Mouse (Mus musculus): ENCODE measurements around the gene Hist1h4m. TPM values are rescaled to one million over a fixed set of nuclear protein-coding genes. Genes with fewer than 3 reads are reported as not detected.
"Not testable (repeated sequence)": the region's sequence is repeated elsewhere in the genome, so short reads cannot be mapped to it uniquely, and the experiment has no call there.

The Hist1h4m gene
- polyA plus RNA-seq, 2 experiments: not detected

GRCm38 (mm10) chr13:21786189-21786898 lies 25.2 kb upstream of the Hist1h4m start:
- Histone ChIP-seq H3K4me1 (ENCODE audit: control insufficient read depth, insufficient read depth, low read length) (peaks cover 27% of the 10 kb centered on the region), H3K27me3 (ENCODE audit: control insufficient read depth, insufficient read depth, low read length) (no peaks in the 10 kb centered on the region), H3K36me3 (ENCODE audit: control insufficient read depth, insufficient read depth, low read length) (no peaks in the 10 kb centered on the region), H3K27ac (replicated peaks; ENCODE audit: low read depth, low read length) (peak overlapping the region; percentile 85), H3K4me2 (replicated peaks; ENCODE audit: low read depth, low read length, severe bottlenecking) (peak overlapping the region; percentile 50), H3K4me3 (replicated peaks; ENCODE audit: low read length) (peak overlapping the region; percentile 37), H3K9me3 (ENCODE audit: control insufficient read depth, low read length) (no peaks in the 10 kb centered on the region), H3K9ac (ENCODE audit: low read depth, low read length, severe bottlenecking) (peak overlapping the region; percentile 52)
- ATAC-seq (ENCODE audit: low FRiP score, low read depth) (no peak), DNase-seq (ENCODE audit: low spot score) (peak; percentile 50)
- 11% methylated on average over 8 of the region's 8 CpGs for WGBS
- TF ChIP-seq POLR2A (IDR thresholded peaks at IDR 0.05; ENCODE audit: borderline replicate concordance, extremely low read depth, insufficient read depth, insufficient read length): peak; percentile 72; the same call in 1 of the 2 replicates

DNA sequence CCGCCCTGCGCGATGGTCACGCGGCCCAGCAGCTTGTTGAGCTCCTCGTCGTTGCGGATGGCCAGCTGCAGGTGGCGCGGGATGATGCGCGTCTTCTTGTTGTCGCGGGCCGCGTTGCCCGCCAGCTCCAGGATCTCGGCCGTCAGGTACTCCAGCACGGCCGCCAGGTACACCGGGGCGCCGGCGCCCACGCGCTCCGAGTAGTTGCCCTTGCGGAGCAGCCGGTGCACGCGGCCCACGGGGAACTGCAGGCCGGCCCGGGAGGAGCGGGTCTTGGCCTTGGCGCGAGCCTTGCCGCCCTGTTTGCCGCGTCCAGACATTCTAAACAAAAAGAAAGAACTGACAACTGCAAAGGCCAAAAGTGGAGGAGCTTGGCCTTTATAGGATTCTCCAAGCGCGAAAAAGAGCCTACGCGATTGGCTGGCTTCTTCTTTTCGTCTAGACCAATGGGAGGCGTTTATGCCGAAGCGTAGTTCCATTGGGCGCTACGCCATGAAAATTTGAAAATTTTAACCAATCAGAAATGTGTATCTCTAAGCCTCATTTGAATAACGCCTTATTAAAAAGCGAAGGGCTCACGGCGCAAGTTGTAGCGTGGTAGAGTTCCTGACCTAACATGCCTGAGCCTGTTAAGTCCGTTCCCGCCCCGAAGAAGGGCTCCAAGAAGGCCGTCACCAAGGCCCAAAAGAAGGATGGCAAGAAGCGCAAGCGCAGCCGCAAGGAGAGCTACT lies 24.5 kb upstream of the Hist1h4m start, which contains the start of the genes Hist1h2an and Hist1h2bp:
Gene Hist1h2an, minus strand, starts transcription at position 320 of the 731 bp plus-strand sequence.
Gene Hist1h2bp, plus strand, starts transcription at position 563 of the 731 bp plus-strand sequence.
- WGBS: under 1% methylated on average over 29 of the region's 63 CpGs
- not testable (repeated sequence) for H3K36me3 ChIP-seq (ENCODE audit: control insufficient read depth, insufficient read depth, low read length); H3K9me3 ChIP-seq (ENCODE audit: control insufficient read depth, low read length); H3K27me3 ChIP-seq (ENCODE audit: control insufficient read depth, insufficient read depth, low read length)
- Histone ChIP-seq H3K27ac (replicated peaks; ENCODE audit: low read depth, low read length) (peak within 1 kb of the TSS; percentile 85), H3K4me3 (replicated peaks; ENCODE audit: low read length) (peak within 1 kb of the TSS; percentile 37), H3K4me2 (replicated peaks; ENCODE audit: low read depth, low read length, severe bottlenecking) (peak within 1 kb of the TSS; percentile 50), H3K9ac (ENCODE audit: low read depth, low read length, severe bottlenecking) (peak within 1 kb of the TSS; percentile 52), H3K4me1 (ENCODE audit: control insufficient read depth, insufficient read depth, low read length) (peaks cover 27% of the 10 kb centered on the region)
- ATAC-seq (ENCODE audit: low FRiP score, low read depth) (peak; percentile 91), DNase-seq (ENCODE audit: low spot score) (peak; percentile 99)
- TF ChIP-seq POLR2A (IDR thresholded peaks at IDR 0.05; ENCODE audit: borderline replicate concordance, extremely low read depth, insufficient read depth, insufficient read length): peak; percentile 40; the same call in 1 of the 2 replicates

DNA sequence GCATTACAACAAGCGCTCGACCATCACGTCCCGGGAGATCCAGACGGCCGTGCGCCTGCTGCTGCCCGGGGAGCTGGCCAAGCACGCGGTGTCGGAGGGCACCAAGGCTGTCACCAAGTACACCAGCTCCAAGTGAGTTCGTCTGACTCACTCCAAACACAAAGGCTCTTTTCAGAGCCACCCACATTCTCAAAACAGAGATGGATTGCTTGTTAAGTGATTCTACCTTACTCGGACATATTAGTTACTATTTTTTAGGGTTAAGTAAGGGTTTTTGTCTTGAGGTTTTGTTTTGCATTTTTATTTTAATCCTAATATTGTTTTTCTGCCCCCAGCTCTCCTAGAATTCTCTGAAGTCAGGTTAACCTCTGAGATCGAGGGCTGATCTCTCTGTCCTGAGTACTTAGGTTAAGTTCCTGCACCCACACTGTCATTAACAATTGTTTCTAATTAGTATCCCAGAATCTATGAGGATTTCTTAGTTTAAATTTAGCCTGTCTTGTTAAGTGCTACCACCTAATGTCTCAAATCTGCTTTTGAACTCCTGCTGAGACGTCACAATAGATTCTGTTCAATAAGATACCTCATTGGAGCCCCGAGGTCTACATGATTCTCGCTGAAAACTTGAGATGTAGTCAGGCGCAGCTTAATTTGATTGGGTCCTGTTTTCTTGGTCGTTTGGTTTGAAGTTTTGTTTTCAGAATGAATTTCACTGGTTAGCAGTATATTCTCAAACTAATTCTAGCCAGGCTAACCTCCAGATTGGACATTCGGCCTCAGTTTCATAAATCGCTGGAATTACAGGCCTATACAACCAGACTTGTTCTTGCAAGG lies 23.6 kb upstream of the Hist1h4m start:
- no peaks in the 10 kb centered on the region for H3K27me3 ChIP-seq (ENCODE audit: control insufficient read depth, insufficient read depth, low read length)
- H3K4me2 ChIP-seq (replicated peaks; ENCODE audit: low read depth, low read length, severe bottlenecking): peak overlapping the region; percentile 46
- peaks cover 27% of the 10 kb centered on the region for H3K4me1 ChIP-seq (ENCODE audit: control insufficient read depth, insufficient read depth, low read length)
- H3K9ac ChIP-seq (ENCODE audit: low read depth, low read length, severe bottlenecking): peak overlapping the region; percentile 50
- no peak for ATAC-seq (ENCODE audit: low FRiP score, low read depth)
- 20% methylated on average over 11 of the region's 21 CpGs for WGBS
- no peaks in the 10 kb centered on the region for H3K36me3 ChIP-seq (ENCODE audit: control insufficient read depth, insufficient read depth, low read length)
- no peak for TF ChIP-seq POLR2A (IDR thresholded peaks at IDR 0.05; ENCODE audit: borderline replicate concordance, extremely low read depth, insufficient read depth, insufficient read length)
- DNase-seq (ENCODE audit: low spot score): peak; percentile 18
- H3K27ac ChIP-seq (replicated peaks; ENCODE audit: low read depth, low read length): peak overlapping the region; percentile 79
- H3K9me3 ChIP-seq (ENCODE audit: control insufficient read depth, low read length): no peaks in the 10 kb centered on the region
- H3K4me3 ChIP-seq (replicated peaks; ENCODE audit: low read length): peak overlapping the region; percentile 37

- WGBS: 58% methylated on average over 6 of the region's 6 CpGs
- Histone ChIP-seq H3K9ac (ENCODE audit: low read depth, low read length, severe bottlenecking) (no peak overlapping the region), H3K9me3 (ENCODE audit: control insufficient read depth, low read length) (no peaks in the 10 kb centered on the region), H3K27ac (replicated peaks; ENCODE audit: low read depth, low read length) (no peak overlapping the region), H3K4me2 (replicated peaks; ENCODE audit: low read depth, low read length, severe bottlenecking) (no peak overlapping the region), H3K36me3 (ENCODE audit: control insufficient read depth, insufficient read depth, low read length) (no peaks in the 10 kb centered on the region), H3K27me3 (ENCODE audit: control insufficient read depth, insufficient read depth, low read length) (no peaks in the 10 kb centered on the region), H3K4me3 (replicated peaks; ENCODE audit: low read length) (no peak overlapping the region), H3K4me1 (ENCODE audit: control insufficient read depth, insufficient read depth, low read length) (peaks cover 19% of the 10 kb centered on the region)
- ATAC-seq (ENCODE audit: low FRiP score, low read depth) (no peak), DNase-seq (ENCODE audit: low spot score) (no peak)
- TF ChIP-seq POLR2A (IDR thresholded peaks at IDR 0.05; ENCODE audit: borderline replicate concordance, extremely low read depth, insufficient read depth, insufficient read length): no peak
Observed at GRCm38 (mm10) chr13:21789925-21790324, 21.6 kb upstream of the Hist1h4m start.
